Mouse (Mus musculus): Measurements from ENCODE around the gene Dnajb3.

- TF ChIP-seq FLI1 (IDR thresholded peaks at IDR 0.05; ENCODE audit: low read length) (no peak), GATA1 (IDR thresholded peaks at IDR 0.05; ENCODE audit: borderline replicate concordance, low read length) (no peak)
Observed at GRCm38 (mm10) chr1:88243861-88244260, 38.3 kb upstream of the Dnajb3 start.
